Mouse (Mus musculus) cerebellum, adult 2 months (tissue): Measurements from ENCODE around the gene Hist1h2an.

Experiments used
- CTCF ChIP-seq: fragments of 200-500 bp; IDR thresholded peaks from 2 replicates; pipeline ENCODE4 v1.5.1; 2011; ENCODE audit warnings: low read depth, mild to moderate bottlenecking, control low read depth, low read length, moderate library complexity, borderline replicate concordance; ENCODE audit not compliant: insufficient read depth
- POLR2A ChIP-seq: fragments of 200-500 bp; IDR thresholded peaks from 2 replicates; pipeline ENCODE4 v1.6.1; 2011; ENCODE audit warnings: low read length, control low read depth, borderline replicate concordance; ENCODE audit not compliant: insufficient read depth

GRCm38 (mm10) chr13:21753051-21753523, 33.9 kb downstream of the Hist1h2an start:
- TF ChIP-seq POLR2A (no peak), CTCF (no peak)
